Mouse (Mus musculus) ovary, postnatal 36 days (tissue): ENCODE results near the gene Taf1a.
A peak's percentile ranks its signal among the peaks of the same experiment; 100 is the strongest.
"Not testable (repeated sequence)": the region's sequence is repeated elsewhere in the genome, so short reads cannot be mapped to it uniquely, and the experiment has no call there.

Experiments used
- DNase-seq: peaks from one replicate; pipeline ENCODE4 v3.0.0; 2022; ENCODE audit warnings: low spot score, mixed read lengths

Gene Taf1a

GRCm38 (mm10) chr1:183388426-183389406, at the start of gene Taf1a:
Taf1a (plus strand) TSS chr1:183388981.
- peak; percentile 90 for DNase-seq

- not testable (repeated sequence) for DNase-seq
Measured at GRCm38 (mm10) chr1:183342902-183343301, 45.9 kb upstream of the Taf1a start.

DNA sequence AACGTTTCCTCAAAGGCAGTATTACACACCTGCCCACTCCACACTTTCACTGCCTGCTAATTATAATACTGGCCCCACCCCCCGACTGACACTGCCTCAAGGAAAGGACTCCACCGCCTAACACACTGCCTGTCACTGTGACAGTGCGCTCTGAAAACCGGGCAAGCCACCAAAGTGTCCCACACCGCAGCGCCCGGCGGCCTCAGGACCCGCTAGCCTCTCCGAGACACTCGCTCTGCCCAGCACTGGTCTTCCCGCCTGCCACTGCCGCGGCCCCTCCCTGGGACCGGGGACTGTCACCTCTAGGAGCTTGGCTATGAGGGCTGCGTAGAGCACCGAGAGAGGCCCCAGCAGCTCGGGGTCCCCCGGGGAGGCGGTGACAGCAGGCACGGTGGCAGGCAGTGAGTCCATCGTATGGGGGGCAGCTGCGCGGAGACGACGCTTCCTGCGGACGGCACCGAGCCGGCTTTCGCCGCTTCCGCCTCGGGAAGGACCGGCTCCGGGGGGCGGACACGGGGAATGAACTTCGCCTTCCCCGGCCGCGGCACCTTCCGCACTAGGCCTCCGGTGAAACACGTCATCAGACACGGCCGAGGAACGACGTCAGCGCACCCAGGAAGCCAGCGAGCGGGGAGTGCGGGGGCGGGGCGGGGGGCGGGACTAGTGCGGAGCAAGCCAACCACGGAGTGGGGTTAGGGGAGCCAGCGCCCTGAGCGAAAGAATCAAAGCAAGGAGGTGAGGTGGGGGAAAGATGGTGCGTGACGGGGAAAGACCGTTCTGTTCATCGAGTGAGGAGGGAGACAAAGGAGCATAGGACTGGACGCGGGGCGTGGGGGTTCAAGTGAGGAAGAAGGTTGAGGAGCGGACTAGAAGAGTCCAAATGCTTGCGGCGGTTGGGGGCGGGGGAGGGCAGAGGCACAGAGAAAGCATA, 43.6 kb upstream of the Taf1a start:
- DNase-seq, result peak; percentile 86

DNA sequence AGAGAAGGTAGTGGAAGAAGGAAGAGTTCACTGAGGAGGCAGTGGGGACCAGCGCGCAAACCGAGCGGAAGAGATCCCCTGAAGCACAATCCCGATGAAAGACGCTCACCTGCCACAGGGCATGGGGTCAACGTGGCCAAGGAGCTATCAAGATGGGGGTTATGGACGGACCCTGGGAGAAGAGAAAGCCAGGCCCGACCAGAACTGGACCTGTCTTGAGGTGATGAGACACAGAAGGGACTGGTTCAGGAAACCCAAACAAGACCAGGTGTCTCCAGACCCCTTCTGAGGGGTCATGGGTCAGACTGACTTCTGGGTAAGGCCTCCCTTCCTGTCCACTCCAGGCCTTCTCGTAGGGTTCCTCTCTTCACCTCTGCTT, 43.0 kb upstream of the Taf1a start:
- DNase-seq, result no peak

DNA sequence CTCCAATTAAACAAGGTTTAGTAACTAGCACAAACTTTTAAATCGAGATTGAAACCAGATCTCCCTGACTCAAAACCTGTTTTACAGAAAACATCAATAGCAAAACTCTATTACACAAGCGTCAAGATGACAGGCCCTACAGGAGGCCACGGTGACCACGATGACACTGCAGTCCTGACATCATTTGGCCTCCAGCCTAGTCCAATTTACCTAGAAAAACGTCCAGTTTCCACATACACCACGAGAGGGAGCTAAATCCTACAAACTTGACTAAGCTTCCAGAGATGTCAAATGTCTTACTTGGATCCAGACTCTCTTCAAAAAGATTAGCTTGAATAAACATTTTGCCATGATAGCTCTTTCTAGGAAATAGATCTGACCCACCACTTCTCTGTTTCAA, 38.9 kb upstream of the Taf1a start:
- no peak for DNase-seq

DNA sequence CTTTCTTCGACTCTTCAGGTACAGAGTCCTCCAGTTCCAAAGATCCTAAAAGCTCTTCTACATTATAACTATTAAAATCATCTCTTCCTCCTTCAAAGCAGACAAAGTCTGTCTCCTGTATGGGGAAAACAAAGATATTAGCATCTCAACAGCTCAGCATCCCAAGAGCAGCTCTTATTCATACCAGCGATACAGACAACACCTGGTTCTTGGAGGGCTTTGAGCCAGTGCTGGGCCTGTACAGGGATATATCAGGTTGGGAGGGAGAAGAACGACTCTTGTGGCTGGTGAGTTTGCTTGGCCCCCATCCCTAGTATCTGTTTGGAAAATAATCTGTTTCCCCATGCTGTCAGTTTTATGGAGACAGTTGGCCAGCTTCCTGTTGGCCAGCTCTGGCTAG, 29.9 kb upstream of the Taf1a start:
- no peak for DNase-seq

DNA sequence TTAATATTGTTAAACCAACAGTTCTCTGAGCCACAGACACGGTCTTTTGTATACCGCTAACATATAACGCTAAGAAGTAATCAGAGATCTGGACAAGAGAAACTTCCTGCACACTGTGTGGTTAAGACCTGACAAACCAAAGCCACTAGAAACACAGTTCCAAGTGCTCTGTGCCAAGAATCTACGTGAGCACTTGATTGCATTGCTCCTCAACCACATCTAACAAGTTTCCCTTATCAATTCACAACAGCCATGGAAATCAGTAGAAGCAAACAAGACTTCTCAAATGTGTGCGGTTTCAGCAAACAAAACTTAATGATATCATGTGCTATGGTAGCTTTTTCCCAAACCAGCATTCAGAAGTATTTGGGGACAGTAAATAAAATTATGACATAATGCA, 26.5 kb upstream of the Taf1a start:
- DNase-seq, result no peak

DNA sequence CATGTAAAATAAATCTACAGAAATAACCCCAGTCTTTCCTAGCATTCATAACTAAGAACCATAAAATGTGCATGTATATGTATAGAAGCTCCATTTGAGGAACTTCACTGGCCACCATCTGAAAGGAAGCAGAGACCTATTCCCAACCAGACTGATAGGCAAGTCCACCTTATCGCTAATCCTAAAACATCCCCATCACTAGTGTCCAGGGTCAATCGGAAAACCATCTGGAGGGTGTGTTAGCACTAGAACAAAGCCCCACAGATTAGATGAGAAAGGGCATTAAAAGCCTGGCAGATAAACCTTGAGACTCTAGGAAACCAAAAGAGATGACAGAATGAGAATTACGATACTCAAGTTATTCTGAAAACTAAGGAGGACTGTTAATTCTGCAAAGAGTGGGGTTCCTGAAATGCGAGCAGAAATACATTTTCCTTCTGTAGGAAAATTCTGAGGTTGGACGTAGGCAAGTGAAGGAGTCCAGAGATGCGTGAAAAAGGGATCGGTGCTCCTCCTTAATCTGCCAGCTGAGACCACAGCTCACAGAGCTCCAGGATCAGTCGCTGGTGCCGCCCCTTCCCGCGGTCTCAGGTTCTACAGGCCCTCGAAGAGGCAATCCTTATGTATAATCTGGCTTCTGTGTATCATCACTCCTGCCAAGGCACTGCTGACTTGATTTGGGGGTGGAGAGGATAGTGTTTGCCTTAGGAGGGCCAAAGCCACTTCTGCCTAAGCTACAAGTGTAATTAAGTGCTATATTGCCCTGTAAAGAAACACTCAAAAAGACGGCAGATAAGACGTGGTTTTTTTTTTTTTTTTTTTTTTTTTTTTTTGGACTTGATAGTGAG, 25.8 kb upstream of the Taf1a start:
- no peak for DNase-seq

GRCm38 (mm10) chr1:183363577-183363867, 25.3 kb upstream of the Taf1a start:
- DNase-seq, result no peak

- no peak for DNase-seq
Measured at GRCm38 (mm10) chr1:183366361-183366760, 22.4 kb upstream of the Taf1a start.

DNA sequence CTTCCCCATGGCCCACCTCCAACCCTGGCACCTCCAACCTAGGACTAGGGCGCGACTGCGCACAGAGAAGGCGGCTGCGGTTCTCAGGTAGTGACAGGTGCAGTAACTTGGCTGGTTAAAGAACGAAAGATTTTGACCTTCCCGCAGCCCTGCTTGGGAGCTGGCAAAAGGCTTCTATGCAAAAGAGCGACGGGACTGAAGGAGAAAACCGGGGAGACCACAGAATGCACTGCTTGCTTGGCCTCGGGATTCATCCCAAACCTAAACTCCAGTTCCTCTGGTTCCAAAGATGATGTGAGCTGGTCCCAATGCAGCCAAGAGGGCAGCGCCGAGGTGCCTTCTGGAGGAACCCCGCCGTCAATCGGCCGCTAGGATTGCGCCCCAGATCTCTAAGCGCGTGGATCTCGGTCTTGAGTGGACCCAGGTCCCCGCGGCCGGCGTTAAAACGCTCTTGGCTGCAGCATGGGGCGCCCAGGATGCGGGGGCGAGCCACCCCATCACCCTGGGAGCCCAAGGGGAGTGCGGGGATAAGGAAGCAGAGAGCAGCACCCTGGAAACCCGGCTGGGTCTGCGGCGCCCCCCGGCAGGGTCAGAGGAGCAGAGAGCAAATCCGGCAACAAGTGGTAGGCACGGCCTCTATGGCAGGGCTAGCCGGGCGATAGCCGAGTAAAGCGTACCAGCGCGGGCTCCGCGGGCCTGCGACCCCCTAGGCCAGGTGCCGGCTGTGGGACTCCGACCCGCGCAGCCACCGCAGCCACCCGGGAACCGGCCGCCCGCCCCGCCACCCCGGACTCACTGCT, 20.0 kb upstream of the Taf1a start:
- DNase-seq, result no peak

- DNase-seq, result peak; percentile 95
Measured at GRCm38 (mm10) chr1:183369427-183370014, 19.3 kb upstream of the Taf1a start, which contains the start of gene Mia3. Mia3 (minus strand) TSS chr1:183369553.

DNA sequence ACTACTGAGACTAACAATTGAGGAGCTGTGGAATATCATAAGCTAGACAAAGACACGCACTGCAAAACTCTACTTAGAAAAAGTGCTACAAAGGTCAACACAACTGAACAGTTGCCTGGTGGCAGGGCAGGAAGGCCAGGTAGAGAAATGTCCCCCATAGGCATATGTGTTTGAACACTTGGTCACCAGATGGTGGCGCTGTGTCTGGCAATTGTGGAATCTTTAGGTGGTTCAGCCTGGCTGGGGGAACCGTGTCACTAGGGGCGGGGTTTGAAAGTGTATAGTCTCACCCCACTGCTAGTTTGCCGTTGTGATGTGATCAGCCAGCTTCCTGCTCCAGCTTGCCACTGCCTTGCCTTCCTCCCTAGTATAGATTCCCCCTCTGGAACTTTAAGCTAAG, 14.1 kb upstream of the Taf1a start:
- no peak for DNase-seq

- no peak for DNase-seq
Measured at GRCm38 (mm10) chr1:183377045-183377444, 11.7 kb upstream of the Taf1a start.

DNA sequence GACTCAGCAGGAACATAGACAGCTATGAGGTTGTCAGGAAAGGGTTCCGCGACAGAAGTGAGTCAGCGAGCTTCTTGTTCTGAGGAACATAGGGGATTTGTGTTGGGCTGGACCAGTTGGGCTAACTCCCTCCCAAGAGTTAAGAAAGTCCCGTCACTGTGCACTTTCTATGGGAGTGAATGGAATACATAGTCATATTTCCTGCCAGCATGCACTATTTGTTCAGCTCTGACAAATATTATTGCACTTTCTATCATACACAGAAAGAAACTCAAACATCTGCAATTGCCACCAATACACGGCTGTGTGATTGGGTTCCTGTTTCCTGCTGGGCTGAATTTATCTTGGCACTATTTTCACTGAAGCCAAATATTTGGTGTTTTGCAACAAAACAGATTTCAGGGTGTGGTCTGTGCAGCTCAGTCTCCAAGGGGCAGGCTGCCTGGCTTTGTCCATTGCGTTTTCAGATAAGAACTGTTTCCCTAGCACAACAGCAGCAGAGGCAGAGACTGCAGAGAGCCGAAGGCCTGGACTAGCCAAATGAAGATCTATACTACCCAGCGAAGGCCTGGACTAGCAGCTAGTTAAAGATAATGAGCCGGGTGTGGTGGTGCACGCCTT, 10.3 kb upstream of the Taf1a start:
- DNase-seq, result no peak

GRCm38 (mm10) chr1:183379376-183379775, 9.4 kb upstream of the Taf1a start:
- DNase-seq, result not testable (repeated sequence)

DNA sequence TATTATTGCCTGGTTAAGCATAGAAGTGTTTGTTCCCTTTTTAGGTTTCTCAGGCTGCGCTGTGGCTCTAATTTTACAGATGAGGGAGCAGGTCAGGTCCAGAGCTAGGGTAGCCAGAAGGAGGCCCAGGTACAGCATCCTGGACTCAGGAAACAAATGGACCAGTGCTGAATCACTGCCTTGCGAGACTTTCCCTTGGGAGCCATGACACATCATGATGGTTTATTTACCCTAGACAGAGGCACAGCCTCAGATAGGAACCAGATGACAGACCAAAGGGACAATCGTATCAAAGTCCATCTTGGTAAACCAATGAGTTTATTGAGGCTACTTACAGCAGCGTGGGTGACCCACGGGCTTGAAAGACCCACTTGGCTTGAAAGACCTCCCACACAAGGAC, 7.0 kb upstream of the Taf1a start:
- no peak for DNase-seq

DNA sequence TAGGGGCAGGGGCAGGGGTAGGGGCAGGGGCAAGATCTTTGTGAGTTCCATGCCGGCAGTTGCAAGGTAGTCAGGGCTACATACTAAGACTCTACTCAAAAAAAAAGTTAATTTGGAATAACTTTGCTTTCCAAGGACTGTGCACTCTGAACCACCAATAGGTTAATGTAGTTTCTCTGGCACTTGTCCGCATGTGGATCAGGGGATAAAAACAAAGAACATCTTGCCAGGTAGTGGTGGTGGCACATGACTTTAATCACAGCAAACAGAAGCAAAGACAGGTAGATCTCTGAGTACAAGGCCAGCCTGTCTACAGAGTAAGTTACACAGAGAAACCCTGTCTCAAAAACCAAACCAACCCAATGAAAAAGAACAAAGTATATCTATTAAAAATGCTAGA, 6.2 kb upstream of the Taf1a start:
- DNase-seq, result no peak

GRCm38 (mm10) chr1:183387421-183387820, 1.4 kb upstream of the Taf1a start:
- DNase-seq, result not testable (repeated sequence)

DNA sequence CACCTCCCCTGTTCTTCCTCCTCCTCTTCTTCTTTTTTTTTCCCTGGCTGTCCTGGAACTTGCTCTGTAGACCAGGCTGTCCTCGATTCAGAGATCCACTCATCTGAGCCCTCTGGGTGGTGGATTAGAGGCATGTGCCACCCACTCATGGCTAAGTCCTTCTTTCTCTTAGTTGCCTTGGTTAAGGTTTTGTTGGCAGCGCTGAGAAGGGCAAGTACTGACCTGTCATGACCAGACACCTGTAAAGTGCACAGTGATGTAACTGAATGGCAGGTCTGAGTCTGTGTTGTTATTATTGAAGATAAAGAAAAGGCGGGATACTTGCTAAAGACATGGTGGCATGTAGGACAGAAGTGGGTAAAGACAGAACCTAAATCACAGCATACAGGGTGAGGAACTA, 14.6 kb downstream of the Taf1a start:
- DNase-seq, result no peak
